In genomic region chr11:101300881-101301280, GRCm38 (mm10) we compare ENCODE assay signal across 8 mouse cellular contexts. TPM values are rescaled to one million over a fixed set of nuclear protein-coding genes. Genes with fewer than 3 reads are reported as not detected.
DNase-seq lines count a peak whose midpoint lies in the region; ATAC-seq lines count a peak whose summit lies in the region.

No protein-coding gene starts in this region.

- H3K27ac ChIP-seq in embryonic facial prominence, embryonic 15.5 days (replicated peaks) = no peak overlapping the region
- no peak overlapping the region for H3K27ac ChIP-seq in limb, embryonic 13.5 days
- H3K27ac ChIP-seq in stomach, embryonic 14.5 days (ENCODE audit: low read length) = no peak overlapping the region

- no peak for ATAC-seq in megakaryocyte, adult 5-6 weeks (ENCODE audit: poor library complexity, severe bottlenecking)
- no peak for ATAC-seq in embryonic facial prominence, embryonic 15.5 days (ENCODE audit: insufficient number of reproducible peaks, low FRiP score, low TSS enrichment, low read depth)
- ATAC-seq in limb, embryonic 13.5 days (ENCODE audit: low FRiP score, low read depth) = no peak
- no peak for ATAC-seq in stomach, embryonic 14.5 days (ENCODE audit: insufficient number of reproducible peaks, insufficient read depth, low FRiP score, low read depth)

- H3K9me3 ChIP-seq in megakaryocyte, embryonic 14.5 days = no peaks in the 10 kb centered on the region
- H3K9me3 ChIP-seq in embryonic facial prominence, embryonic 15.5 days (replicated peaks) = no peaks in the 10 kb centered on the region
- no peaks in the 10 kb centered on the region for H3K9me3 ChIP-seq in limb, embryonic 13.5 days
- no peaks in the 10 kb centered on the region for H3K9me3 ChIP-seq in stomach, embryonic 14.5 days (ENCODE audit: control insufficient read depth, low read depth, low read length)

- peaks cover 48% of the 10 kb centered on the region for H3K36me3 ChIP-seq in megakaryocyte, embryonic 14.5 days (replicated peaks; ENCODE audit: low read length)
- peaks cover 28% of the 10 kb centered on the region for H3K36me3 ChIP-seq in embryonic facial prominence, embryonic 15.5 days
- H3K36me3 ChIP-seq in limb, embryonic 13.5 days = peaks cover 15% of the 10 kb centered on the region
- peaks cover 14% of the 10 kb centered on the region for H3K36me3 ChIP-seq in stomach, embryonic 14.5 days (ENCODE audit: control insufficient read depth, insufficient read depth, low read length)

- H3K9ac ChIP-seq in embryonic facial prominence, embryonic 15.5 days = peak overlapping the region; percentile 72
- H3K9ac ChIP-seq in limb, embryonic 13.5 days = peak overlapping the region; percentile 93
- H3K9ac ChIP-seq in stomach, embryonic 14.5 days (replicated peaks; ENCODE audit: low read depth, low read length) = no peak overlapping the region

- peak overlapping the region; percentile 82 for H3K4me2 ChIP-seq in embryonic facial prominence, embryonic 15.5 days (replicated peaks)
- peak overlapping the region; percentile 99 for H3K4me2 ChIP-seq in limb, embryonic 13.5 days (replicated peaks)
- H3K4me2 ChIP-seq in stomach, embryonic 14.5 days (replicated peaks; ENCODE audit: low read depth, low read length) = peak overlapping the region; percentile 98

- no peak for DNase-seq in cerebellum, adult 11-12 months
- DNase-seq in embryo, embryonic 11 days = no peak
- DNase-seq in cerebellum, adult 9-11 months = no peak

- peaks cover 39% of the 10 kb centered on the region for H3K4me1 ChIP-seq in megakaryocyte, embryonic 14.5 days
- H3K4me1 ChIP-seq in embryonic facial prominence, embryonic 15.5 days = peaks cover 15% of the 10 kb centered on the region
- H3K4me1 ChIP-seq in limb, embryonic 13.5 days = peaks cover 16% of the 10 kb centered on the region
- H3K4me1 ChIP-seq in stomach, embryonic 14.5 days (ENCODE audit: control insufficient read depth, insufficient read depth, low read length) = peaks cover 12% of the 10 kb centered on the region

- 63% methylated on average over 7 of the region's 7 CpGs for WGBS in embryonic facial prominence, embryonic 15.5 days
- 69% methylated on average over 7 of the region's 7 CpGs for WGBS in limb, embryonic 13.5 days
- WGBS in stomach, embryonic 14.5 days = 65% methylated on average over 7 of the region's 7 CpGs

- peak overlapping the region; percentile 95 for H3K4me3 ChIP-seq in megakaryocyte, embryonic 14.5 days (replicated peaks)
- peak overlapping the region; percentile 84 for H3K4me3 ChIP-seq in embryonic facial prominence, embryonic 15.5 days (replicated peaks)
- peak overlapping the region; percentile 93 for H3K4me3 ChIP-seq in limb, embryonic 13.5 days
- H3K4me3 ChIP-seq in stomach, embryonic 14.5 days (ENCODE audit: low read depth, low read length) = peak overlapping the region; percentile 86; the same call in 1 of the 2 replicates

- H3K27me3 ChIP-seq in megakaryocyte, embryonic 14.5 days (replicated peaks) = no peaks in the 10 kb centered on the region
- no peaks in the 10 kb centered on the region for H3K27me3 ChIP-seq in embryonic facial prominence, embryonic 15.5 days
- no peaks in the 10 kb centered on the region for H3K27me3 ChIP-seq in limb, embryonic 13.5 days
- H3K27me3 ChIP-seq in stomach, embryonic 14.5 days (ENCODE audit: control insufficient read depth, insufficient read depth, low read length) = no peaks in the 10 kb centered on the region

RNA-seq across cellular contexts. Expression of gene Becn1, which starts 1.2 kb away (rescaled TPM):
- 43.7 and 96.0 TPM in 2 replicates for polyA plus RNA-seq in megakaryocyte, embryonic 14.5 days (2012; ENCODE audit: insufficient read depth, low replicate concordance)
- 62.2 and 68.0 TPM in 2 replicates for total RNA-seq in megakaryocyte, adult 5-6 weeks (2015)
- total RNA-seq in megakaryocyte, adult 5-6 weeks (2017) = 129 and 168 TPM in 2 replicates
- 141 and 143 TPM in 2 replicates for polyA plus RNA-seq in embryonic facial prominence, embryonic 15.5 days (2015; fragmentation: Nextera tagmentation; extraction: Ambion mirVana)
- 124 and 127 TPM in 2 replicates for polyA plus RNA-seq in limb, embryonic 13.5 days (2015; fragmentation: Nextera tagmentation; extraction: Ambion mirVana)
- polyA plus RNA-seq in stomach, embryonic 14.5 days (2014; fragmentation: Nextera tagmentation; extraction: Ambion mirVana) = 140 and 144 TPM in 2 replicates

RNA-seq across cellular contexts. Expression of gene Psme3, which starts 15.1 kb away (rescaled TPM):
- 32.6 and 45.1 TPM in 2 replicates for polyA plus RNA-seq in megakaryocyte, embryonic 14.5 days (2012; ENCODE audit: insufficient read depth, low replicate concordance)
- total RNA-seq in megakaryocyte, adult 5-6 weeks (2015) = 90.6 and 116 TPM in 2 replicates
- 62.1 and 91.5 TPM in 2 replicates for total RNA-seq in megakaryocyte, adult 5-6 weeks (2017)
- polyA plus RNA-seq in embryonic facial prominence, embryonic 15.5 days (2015; fragmentation: Nextera tagmentation; extraction: Ambion mirVana) = 124 and 126 TPM in 2 replicates
- polyA plus RNA-seq in limb, embryonic 13.5 days (2015; fragmentation: Nextera tagmentation; extraction: Ambion mirVana) = 136 and 144 TPM in 2 replicates
- polyA plus RNA-seq in stomach, embryonic 14.5 days (2014; fragmentation: Nextera tagmentation; extraction: Ambion mirVana) = 84.6 and 96.2 TPM in 2 replicates

RNA-seq across cellular contexts. Expression of gene Coa3, which starts 22.0 kb away (rescaled TPM):
- 9.9 and 21.1 TPM in 2 replicates for polyA plus RNA-seq in megakaryocyte, embryonic 14.5 days (2012; ENCODE audit: insufficient read depth, low replicate concordance)
- total RNA-seq in megakaryocyte, adult 5-6 weeks (2015) = 69.8 and 71.2 TPM in 2 replicates
- 23.2 and 33.6 TPM in 2 replicates for total RNA-seq in megakaryocyte, adult 5-6 weeks (2017)
- polyA plus RNA-seq in embryonic facial prominence, embryonic 15.5 days (2015; fragmentation: Nextera tagmentation; extraction: Ambion mirVana) = 160 and 165 TPM in 2 replicates
- 172 and 175 TPM in 2 replicates for polyA plus RNA-seq in limb, embryonic 13.5 days (2015; fragmentation: Nextera tagmentation; extraction: Ambion mirVana)
- polyA plus RNA-seq in stomach, embryonic 14.5 days (2014; fragmentation: Nextera tagmentation; extraction: Ambion mirVana) = 207 and 215 TPM in 2 replicates

RNA-seq across cellular contexts. Expression of gene Cntd1, which starts 22.1 kb away (rescaled TPM):
- polyA plus RNA-seq in megakaryocyte, embryonic 14.5 days (2012; ENCODE audit: insufficient read depth, low replicate concordance) = not detected in 2 replicates
- 1.2 and 1.6 TPM in 2 replicates for total RNA-seq in megakaryocyte, adult 5-6 weeks (2015)
- 1.7 TPM in 2 replicates for total RNA-seq in megakaryocyte, adult 5-6 weeks (2017)
- polyA plus RNA-seq in embryonic facial prominence, embryonic 15.5 days (2015; fragmentation: Nextera tagmentation; extraction: Ambion mirVana) = 1.1 and 1.9 TPM in 2 replicates
- 1.7 and 1.9 TPM in 2 replicates for polyA plus RNA-seq in limb, embryonic 13.5 days (2015; fragmentation: Nextera tagmentation; extraction: Ambion mirVana)
- 0.87 and 1.6 TPM in 2 replicates for polyA plus RNA-seq in stomach, embryonic 14.5 days (2014; fragmentation: Nextera tagmentation; extraction: Ambion mirVana)

RNA-seq across cellular contexts. Expression of gene Aoc2, which starts 24.0 kb away (rescaled TPM):
- 2.0 and 2.9 TPM in 2 replicates for polyA plus RNA-seq in megakaryocyte, embryonic 14.5 days (2012; ENCODE audit: insufficient read depth, low replicate concordance)
- total RNA-seq in megakaryocyte, adult 5-6 weeks (2015) = 0.98 and 2.1 TPM in 2 replicates
- 0.95 and 1.4 TPM in 2 replicates for total RNA-seq in megakaryocyte, adult 5-6 weeks (2017)
- polyA plus RNA-seq in embryonic facial prominence, embryonic 15.5 days (2015; fragmentation: Nextera tagmentation; extraction: Ambion mirVana) = 1.1 and 1.6 TPM in 2 replicates
- 1.4 TPM in 2 replicates for polyA plus RNA-seq in limb, embryonic 13.5 days (2015; fragmentation: Nextera tagmentation; extraction: Ambion mirVana)
- polyA plus RNA-seq in stomach, embryonic 14.5 days (2014; fragmentation: Nextera tagmentation; extraction: Ambion mirVana) = 1.3 and 1.8 TPM in 2 replicates
